Mouse (Mus musculus) heart, adult 2 months (tissue): ENCODE results near the gene Mphosph9.

Experiments used
- CTCF ChIP-seq: fragments of 200-600 bp; IDR thresholded peaks from 2 replicates; pipeline ENCODE4 v1.8.1; 2022; ENCODE audit warnings: antibody characterized with exemption, mild to moderate bottlenecking, moderate library complexity
- POLR2A ChIP-seq: fragments of 200-500 bp; IDR thresholded peaks from 2 replicates; pipeline ENCODE4 v1.6.1; 2011; ENCODE audit warnings: mild to moderate bottlenecking, low read depth, low read length, control low read depth; ENCODE audit not compliant: insufficient read depth

DNA sequence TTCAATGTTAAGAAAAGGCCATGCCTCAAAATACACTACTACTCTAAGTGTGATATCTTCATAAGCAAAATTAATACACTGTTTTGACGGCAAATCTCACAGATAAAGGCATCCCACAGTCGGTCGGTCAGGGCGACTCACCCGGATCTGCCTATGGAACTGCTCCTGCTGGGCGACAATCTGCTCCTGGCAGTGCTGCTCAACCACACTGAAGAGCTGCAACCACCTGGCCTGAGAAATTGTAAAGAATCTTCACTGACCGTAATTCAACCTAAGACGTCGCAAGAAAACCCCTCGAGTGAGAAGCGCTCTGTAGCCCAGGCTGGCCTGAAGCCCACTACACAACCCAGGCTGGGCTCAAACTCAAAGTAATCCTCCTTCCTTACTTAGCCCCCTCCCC, 11.8 kb downstream of the Mphosph9 start:
- TF ChIP-seq POLR2A (no peak), CTCF (no peak)
